In the genomic region with DNA sequence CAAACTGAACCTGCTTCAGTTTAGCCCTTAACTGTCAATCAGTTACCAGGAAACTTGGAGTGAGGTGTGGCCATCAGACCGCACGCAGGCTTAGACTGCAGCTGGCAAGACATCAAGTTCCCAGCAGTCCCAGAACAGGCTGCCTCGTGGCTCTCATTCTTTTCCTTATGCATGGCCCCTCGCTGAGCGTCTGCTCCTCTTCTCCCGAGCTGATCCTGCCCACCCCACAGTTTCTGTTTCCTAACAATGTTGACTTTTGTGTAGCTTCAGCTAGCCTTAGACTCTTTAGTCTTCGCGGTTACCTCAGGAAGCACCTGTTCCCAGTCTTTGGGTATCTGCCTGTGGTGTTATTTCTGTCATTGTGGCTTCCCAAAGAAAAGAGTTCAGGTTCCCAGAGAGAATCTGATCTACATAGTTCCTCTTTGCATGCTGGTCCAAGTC, we compare ENCODE assay signal across 9 mouse cellular contexts.
DNase-seq lines count a peak whose midpoint lies in the region; ATAC-seq and TF ChIP-seq lines count a peak whose summit lies in the region.
"Had no signal": no experiment of that assay in that cellular context is flagged by ENCODE, and none has a peak within 500 bp of the region (broad histone marks: within the 10 kb centered on the region; RNA-seq: fewer than 3 reads in every experiment).

No protein-coding gene starts in this region.

- H3K9me3 ChIP-seq in midbrain, postnatal 0 days (ENCODE audit: low read length): no peaks in the 10 kb centered on the region
- no peaks in the 10 kb centered on the region for H3K9me3 ChIP-seq in midbrain, embryonic 15.5 days
- H3K9me3 ChIP-seq: hindbrain, embryonic 15.5 days had no signal

- no peak overlapping the region for H3K9ac ChIP-seq in midbrain, postnatal 0 days (replicated peaks; ENCODE audit: low read length, poor library complexity, severe bottlenecking)
- no peak overlapping the region for H3K9ac ChIP-seq in midbrain, embryonic 15.5 days
- H3K9ac ChIP-seq: hindbrain, embryonic 15.5 days had no signal

- no peaks in the 10 kb centered on the region for H3K36me3 ChIP-seq in midbrain, postnatal 0 days (ENCODE audit: insufficient read depth, low read length)
- H3K36me3 ChIP-seq in midbrain, embryonic 15.5 days (replicated peaks): no peaks in the 10 kb centered on the region
- H3K36me3 ChIP-seq: hindbrain, embryonic 15.5 days had no signal

- WGBS in midbrain, postnatal 0 days: 39% methylated on average over 8 of the region's 8 CpGs
- 40% methylated on average over 8 of the region's 8 CpGs for WGBS in midbrain, embryonic 15.5 days
- 23% methylated on average over 8 of the region's 8 CpGs for WGBS in lung, adult 2 months

- ATAC-seq in midbrain, postnatal 0 days (ENCODE audit: low FRiP score): no peak
- ATAC-seq in midbrain, embryonic 15.5 days (replicated peaks): no peak

- H3K4me2 ChIP-seq in midbrain, postnatal 0 days (ENCODE audit: low read depth, low read length, poor library complexity, severe bottlenecking): no peak overlapping the region
- no peak overlapping the region for H3K4me2 ChIP-seq in midbrain, embryonic 15.5 days
- H3K4me2 ChIP-seq: hindbrain, embryonic 15.5 days had no signal

- H3K27me3 ChIP-seq in midbrain, postnatal 0 days (ENCODE audit: insufficient read depth, low read length): no peaks in the 10 kb centered on the region
- no peaks in the 10 kb centered on the region for H3K27me3 ChIP-seq in midbrain, embryonic 15.5 days (replicated peaks)
- H3K27me3 ChIP-seq: hindbrain, embryonic 15.5 days had no signal

- H3K27ac ChIP-seq in midbrain, postnatal 0 days (ENCODE audit: low read depth, low read length): no peak overlapping the region
- no peak overlapping the region for H3K27ac ChIP-seq in midbrain, embryonic 15.5 days
- H3K27ac ChIP-seq: hindbrain, embryonic 15.5 days had no signal

- H3K4me1 ChIP-seq in midbrain, postnatal 0 days (ENCODE audit: insufficient read depth, low read length): peaks cover 5% of the 10 kb centered on the region; the same call in 1 of the 2 replicates
- H3K4me1 ChIP-seq in midbrain, embryonic 15.5 days: peaks cover 8% of the 10 kb centered on the region; the same call in 1 of the 2 replicates
- H3K4me1 ChIP-seq in lung, adult 2 months (ENCODE audit: control insufficient read depth, insufficient read depth, low read length): peaks cover 4% of the 10 kb centered on the region

- no peak overlapping the region for H3K4me3 ChIP-seq in midbrain, postnatal 0 days (ENCODE audit: low read depth, low read length)
- H3K4me3 ChIP-seq in midbrain, embryonic 15.5 days: no peak overlapping the region
- no peak overlapping the region for H3K4me3 ChIP-seq in lung, adult 2 months (replicated peaks; ENCODE audit: extremely low read depth, low read depth, low read length)
- H3K4me3 ChIP-seq: hindbrain, embryonic 15.5 days had no signal

- TF ChIP-seq POLR2A in lung, adult 2 months (IDR thresholded peaks at IDR 0.05; ENCODE audit: borderline replicate concordance, extremely low read depth, low read depth, low read length): no peak

- no peak for TF ChIP-seq CTCF in midbrain, postnatal 0 days (IDR thresholded peaks at IDR 0.05)
- TF ChIP-seq CTCF in lung, adult 2 months (IDR thresholded peaks at IDR 0.05; ENCODE audit: insufficient read depth, low read length): no peak

- peak; percentile 11 for DNase-seq in adrenal gland, postnatal 10 days
- DNase-seq in adrenal gland, postnatal 4 days (ENCODE audit: low spot score in 2 of 2): no peak
- DNase-seq in midbrain, postnatal 0 days (ENCODE audit: low spot score): peak; percentile 50
- DNase-seq in lung, adult 2 months: peak; percentile 20
- DNase-seq in thymus, postnatal 36 days: peak; percentile 21 to 35
- no peak for DNase-seq in ovary, postnatal 36 days (ENCODE audit: low spot score)
- no peak for DNase-seq in adipocyte (ENCODE audit: low spot score)

Comparison
In these comparisons a context has a peak if more than half of its experiments do, and no peak if none do; other contexts are left out.
1. DNase-seq: peak in adrenal gland, postnatal 10 days (single experiment), midbrain, postnatal 0 days (single experiment), lung, adult 2 months (single experiment) and thymus, postnatal 36 days (2 of 2); none in adrenal gland, postnatal 4 days (0 of 2), ovary, postnatal 36 days (single experiment) and adipocyte (single experiment).